Mouse (Mus musculus): ENCODE measurements around the gene Necab3.

The Necab3 gene

DNA sequence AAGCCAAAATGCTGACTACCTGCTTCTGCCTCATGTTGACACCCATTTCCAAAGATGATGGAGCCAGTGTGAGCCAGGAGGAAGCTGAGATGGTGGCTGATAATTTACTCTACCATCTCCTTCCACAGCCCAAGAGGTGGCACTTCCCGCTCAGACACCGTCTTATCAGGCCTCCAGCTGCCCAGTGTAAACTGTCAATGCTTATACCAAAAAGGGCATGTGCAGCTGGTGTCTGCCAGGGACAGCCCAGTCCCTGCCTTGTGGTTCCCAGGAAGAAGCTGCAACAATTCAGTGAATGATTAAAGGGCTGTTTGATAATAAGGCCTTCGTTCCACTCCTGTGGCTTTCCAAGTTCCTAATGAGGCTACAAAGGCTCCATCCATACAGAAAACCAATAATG, 20.0 kb downstream of the Necab3 start:
- no peak for DNase-seq

GRCm38 (mm10) chr2:154538310-154538709, 20.4 kb downstream of the Necab3 start:
- no peak for DNase-seq

- no peak for DNase-seq
These were observed 23.9 kb downstream of the Necab3 start for GRCm38 (mm10) chr2:154534704-154535270.

GRCm38 (mm10) chr2:154532888-154533287, 25.8 kb downstream of the Necab3 start:
- DNase-seq, result no peak

GRCm38 (mm10) chr2:154526531-154526930, 32.2 kb downstream of the Necab3 start:
- no peak for DNase-seq

GRCm38 (mm10) chr2:154525285-154525684, 33.4 kb downstream of the Necab3 start:
- DNase-seq, result no peak

DNA sequence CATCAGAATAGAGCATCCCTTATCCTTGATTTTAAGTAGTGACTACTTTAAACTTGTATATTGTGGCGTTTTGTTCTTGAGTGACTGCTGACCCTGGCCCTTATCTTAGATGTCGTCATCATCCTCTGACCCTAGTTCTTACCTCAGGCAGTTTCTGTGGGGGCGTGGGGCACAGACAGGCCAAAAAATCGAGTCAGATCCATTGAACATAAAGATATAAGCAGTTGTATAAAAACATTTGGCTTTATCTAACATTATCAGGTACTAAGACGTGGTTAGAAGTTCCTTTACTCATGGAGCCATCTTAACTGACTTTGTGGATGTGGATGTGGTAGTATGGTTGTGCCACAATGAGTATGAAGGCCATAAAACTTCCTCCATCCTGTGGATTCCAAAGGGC, 36.4 kb downstream of the Necab3 start:
- no peak for DNase-seq

DNA sequence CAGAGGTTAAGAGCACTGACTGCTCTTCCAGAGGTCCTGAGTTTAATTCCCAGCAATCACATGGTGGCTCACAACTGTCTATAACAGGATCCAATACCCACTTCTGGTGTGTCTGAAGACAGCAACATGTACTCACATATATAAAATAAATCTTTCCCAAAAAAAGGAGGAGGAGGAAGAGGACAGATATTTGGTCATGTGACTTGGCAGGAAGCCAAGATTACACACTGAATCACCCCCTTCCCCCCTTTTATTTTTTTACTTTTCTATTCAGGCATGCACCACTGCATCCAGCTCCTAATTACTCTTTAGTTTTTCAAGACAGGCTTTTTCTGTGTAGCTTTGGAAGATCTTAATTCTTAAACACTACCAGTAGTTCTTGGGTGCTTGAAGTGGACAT, 37.2 kb downstream of the Necab3 start:
- no peak for DNase-seq

- no peak for DNase-seq
These were observed 41.3 kb downstream of the Necab3 start for GRCm38 (mm10) chr2:154517424-154517823.

GRCm38 (mm10) chr2:154516944-154517343, 41.7 kb downstream of the Necab3 start:
- no peak for DNase-seq

DNA sequence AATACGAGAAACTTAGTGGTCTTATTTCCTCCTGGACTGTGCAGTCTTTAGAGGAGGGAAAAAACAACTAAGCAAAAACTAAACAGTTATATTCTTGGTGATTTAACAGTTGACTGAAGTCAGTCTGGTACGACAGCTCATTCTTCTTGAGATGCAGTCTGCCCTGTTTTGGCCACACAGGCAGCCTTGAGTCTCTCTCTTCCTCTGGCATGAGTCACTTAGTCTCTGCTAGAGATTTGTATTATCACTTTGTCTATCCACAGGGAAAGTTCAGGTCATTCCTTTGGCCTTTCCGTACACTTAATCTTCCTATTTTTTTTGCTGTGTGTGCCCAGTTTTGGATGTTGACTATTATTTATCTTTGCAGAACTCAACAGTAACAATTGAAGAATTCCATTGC, 48.5 kb downstream of the Necab3 start:
- no peak for DNase-seq

DNA sequence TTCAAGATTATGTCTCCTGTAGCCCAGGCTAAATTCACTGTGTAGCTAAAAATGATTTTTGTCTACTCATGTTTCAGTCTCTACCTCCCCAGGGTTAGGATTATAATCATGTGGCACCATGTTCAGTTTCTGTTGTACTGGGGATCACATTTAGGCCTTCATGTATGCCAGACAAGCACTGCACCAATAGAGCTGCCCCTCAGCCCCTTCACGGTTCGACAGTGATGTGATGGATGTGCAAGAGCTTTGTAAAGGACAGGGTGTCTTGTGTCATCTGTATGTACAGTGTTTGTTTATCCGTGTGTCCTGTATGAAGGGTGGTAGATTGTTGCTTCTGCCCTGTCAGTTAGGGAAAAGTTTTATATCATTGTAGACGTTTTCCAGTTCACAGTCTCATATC, 50.2 kb downstream of the Necab3 start:
- no peak for DNase-seq

GRCm38 (mm10) chr2:154507566-154508283, 51.0 kb downstream of the Necab3 start:
- peak; percentile 9 to 18 for DNase-seq

GRCm38 (mm10) chr2:154507076-154507475, 51.6 kb downstream of the Necab3 start:
- DNase-seq, result no peak

GRCm38 (mm10) chr2:154500758-154501157, 57.9 kb downstream of the Necab3 start:
- no peak for DNase-seq

GRCm38 (mm10) chr2:154499717-154500247, 58.9 kb downstream of the Necab3 start:
- DNase-seq, result no peak

DNA sequence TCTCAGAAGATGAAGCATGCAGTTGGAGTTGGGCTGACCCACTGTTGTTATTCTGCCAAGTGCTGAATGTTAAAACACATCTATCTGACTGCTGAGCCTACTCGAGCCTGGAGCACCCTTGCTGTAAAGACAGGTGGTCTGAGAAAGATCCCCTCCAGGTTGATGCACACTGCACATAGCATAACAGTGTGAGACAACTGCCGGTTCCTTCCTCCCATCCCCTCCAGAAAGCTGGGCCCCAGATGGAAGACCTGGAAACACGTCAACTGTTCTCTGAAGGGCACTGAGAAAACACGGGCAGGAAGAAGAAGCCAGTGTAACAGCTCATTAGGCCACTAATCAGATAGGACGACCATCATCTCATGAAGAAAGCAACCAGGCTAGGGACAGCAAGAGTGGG, 60.1 kb downstream of the Necab3 start:
- DNase-seq, result no peak

GRCm38 (mm10) chr2:154495021-154495420, 63.7 kb downstream of the Necab3 start:
- no peak for DNase-seq
